Mouse (Mus musculus): ENCODE data around the gene Dok4. TPM values are rescaled to one million over a fixed set of nuclear protein-coding genes. Genes with fewer than 3 reads are reported as not detected.

The Dok4 gene
- polyA plus RNA-seq, 1 experiment from 2014 or later, result 103 TPM

DNA sequence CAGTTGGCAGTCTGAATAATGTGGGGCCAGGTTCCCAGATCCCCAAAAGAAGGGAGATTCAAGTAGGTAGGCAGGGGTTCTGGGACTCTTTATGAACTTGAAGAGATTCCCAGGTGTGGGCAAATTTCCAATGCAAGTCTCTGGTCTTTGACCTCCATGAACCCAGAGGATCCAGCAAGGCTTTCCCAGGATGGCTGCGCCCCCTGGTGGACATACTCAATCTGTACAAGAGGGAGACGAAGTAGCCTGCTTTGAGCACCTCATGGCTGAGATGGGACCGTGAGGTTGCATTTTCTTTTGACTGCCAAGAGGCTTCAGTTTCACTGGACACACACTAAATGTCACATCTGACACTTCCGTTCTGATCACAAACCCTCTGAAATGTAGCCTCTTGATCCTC, 32.7 kb upstream of the Dok4 start:
- Histone ChIP-seq H3K4me1 (replicated peaks) (peaks cover 36% of the 10 kb centered on the region), H3K27me3 (peaks cover 25% of the 10 kb centered on the region), H3K4me3 (no peak overlapping the region), H3K4me2 (no peak overlapping the region), H3K36me3 (no peaks in the 10 kb centered on the region), H3K9me3 (no peaks in the 10 kb centered on the region), H3K27ac (replicated peaks) (no peak overlapping the region), H3K9ac (no peak overlapping the region)
- ATAC-seq (ENCODE audit: low read depth), result no peak
- 8% methylated on average over 4 of the region's 4 CpGs for WGBS

DNA sequence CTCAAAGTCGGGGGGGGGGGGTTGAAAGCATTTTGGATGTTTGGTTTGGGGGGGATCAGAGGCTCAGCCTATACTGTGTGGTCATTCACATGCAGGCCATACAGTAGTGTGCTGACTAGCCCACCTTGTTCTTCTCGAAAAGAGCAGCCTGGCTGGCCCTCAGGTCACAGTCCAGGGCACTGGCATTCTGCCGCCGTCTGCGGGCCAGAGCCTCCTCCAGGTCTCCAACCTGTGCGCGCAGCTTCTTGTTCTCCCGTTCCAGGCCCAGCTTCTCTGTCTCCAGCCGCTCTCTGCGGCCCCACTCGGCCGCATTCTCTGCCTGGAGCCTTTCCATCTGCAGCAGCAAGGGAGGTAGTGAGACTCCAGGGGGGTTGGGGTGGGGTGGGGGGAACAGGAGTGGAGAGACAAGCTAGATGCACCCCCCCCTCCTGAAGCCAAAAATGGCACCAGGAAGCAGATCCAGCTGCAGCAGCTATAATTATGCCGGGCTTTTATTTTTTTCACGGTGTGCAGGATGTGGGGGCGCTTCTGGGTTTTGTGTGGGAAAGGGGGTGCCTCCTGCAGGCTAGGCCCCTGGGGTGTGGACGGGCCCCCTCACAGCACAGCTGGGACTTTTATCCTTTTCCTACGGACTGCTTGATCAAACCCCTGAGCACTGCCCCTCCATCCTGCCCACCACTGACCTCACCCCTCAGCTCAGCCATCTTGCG, 31.6 kb upstream of the Dok4 start:
- no peak overlapping the region for H3K27ac ChIP-seq (replicated peaks)
- peaks cover 34% of the 10 kb centered on the region for H3K4me1 ChIP-seq (replicated peaks)
- WGBS, result 86% methylated on average over 18 of the region's 18 CpGs
- no peak overlapping the region for H3K4me3 ChIP-seq
- peaks cover 15% of the 10 kb centered on the region for H3K27me3 ChIP-seq
- ATAC-seq (ENCODE audit: low read depth), result no peak
- H3K36me3 ChIP-seq, result no peaks in the 10 kb centered on the region
- H3K4me2 ChIP-seq, result no peak overlapping the region
- no peaks in the 10 kb centered on the region for H3K9me3 ChIP-seq
- no peak overlapping the region for H3K9ac ChIP-seq

DNA sequence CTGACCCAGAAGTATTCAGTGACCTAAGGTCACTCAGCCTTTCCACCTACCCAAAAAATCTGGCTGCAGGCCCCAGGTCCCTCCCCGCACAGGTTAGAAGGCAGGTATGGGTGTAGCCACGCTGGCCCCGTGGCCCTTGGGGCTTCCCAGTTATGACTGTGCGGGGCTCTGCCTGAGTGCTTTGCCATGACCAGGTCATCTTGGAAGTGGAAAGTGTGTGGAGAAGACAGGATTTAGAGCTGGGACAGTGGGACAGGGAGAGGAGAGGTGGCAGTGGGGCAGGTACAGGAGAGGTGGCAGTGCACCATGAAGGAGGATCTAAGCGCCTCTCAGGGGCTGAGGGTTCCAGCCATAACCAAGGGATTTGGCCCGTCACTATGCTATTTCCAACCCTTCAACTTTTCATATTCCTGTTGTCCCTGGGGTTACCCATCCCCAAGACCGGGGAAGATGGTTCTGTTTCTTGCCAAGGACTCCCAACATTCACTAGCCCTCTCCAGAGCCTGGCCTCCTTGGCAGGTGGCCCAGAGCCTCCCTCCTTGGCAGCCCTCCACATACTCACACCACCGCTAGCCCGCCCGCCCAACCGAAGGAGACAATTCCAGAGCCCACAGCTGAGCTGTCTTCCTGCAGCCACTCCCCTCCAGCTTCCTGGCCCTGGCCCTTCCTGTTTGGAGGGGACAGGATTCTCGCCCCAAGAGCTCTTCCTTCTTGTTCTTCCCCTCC, 28.5 kb upstream of the Dok4 start:
- H3K4me1 ChIP-seq (replicated peaks), result peaks cover 44% of the 10 kb centered on the region
- no peak overlapping the region for H3K9ac ChIP-seq
- H3K4me2 ChIP-seq, result no peak overlapping the region
- no peak overlapping the region for H3K4me3 ChIP-seq
- no peaks in the 10 kb centered on the region for H3K36me3 ChIP-seq
- 73% methylated on average over 12 of the region's 12 CpGs for WGBS
- H3K9me3 ChIP-seq, result no peaks in the 10 kb centered on the region
- no peaks in the 10 kb centered on the region for H3K27me3 ChIP-seq
- ATAC-seq (ENCODE audit: low read depth), result peak; percentile 57
- H3K27ac ChIP-seq (replicated peaks), result peak overlapping the region; percentile 34; the same call in 1 of the 2 replicates

DNA sequence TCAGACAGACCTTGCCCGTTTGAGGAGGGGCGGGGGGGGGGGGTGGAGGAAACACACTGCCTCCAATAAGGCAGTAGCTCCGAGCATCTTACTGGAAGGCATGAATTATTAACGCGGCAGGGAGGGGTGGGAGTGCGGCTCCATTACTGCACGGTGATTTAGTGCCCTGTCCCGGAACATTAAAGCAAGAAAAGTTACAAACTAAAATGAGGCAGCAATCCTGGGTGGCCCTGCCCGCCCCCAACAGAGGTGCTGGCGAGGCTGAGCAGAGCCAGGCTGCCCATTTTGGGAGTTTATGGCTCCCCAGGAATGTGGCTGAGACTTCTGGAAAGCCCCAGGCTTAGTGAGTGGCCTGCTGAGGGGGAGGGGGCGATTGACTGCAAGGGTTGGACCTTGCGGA, 27.6 kb upstream of the Dok4 start:
- peak; percentile 19; the same call in 1 of the 2 replicates for ATAC-seq (ENCODE audit: low read depth)
- Histone ChIP-seq H3K27ac (replicated peaks) (no peak overlapping the region), H3K4me2 (no peak overlapping the region), H3K4me1 (replicated peaks) (peaks cover 50% of the 10 kb centered on the region), H3K9ac (no peak overlapping the region), H3K9me3 (no peaks in the 10 kb centered on the region), H3K4me3 (no peak overlapping the region), H3K36me3 (no peaks in the 10 kb centered on the region), H3K27me3 (no peaks in the 10 kb centered on the region)
- 25% methylated on average over 12 of the region's 12 CpGs for WGBS

DNA sequence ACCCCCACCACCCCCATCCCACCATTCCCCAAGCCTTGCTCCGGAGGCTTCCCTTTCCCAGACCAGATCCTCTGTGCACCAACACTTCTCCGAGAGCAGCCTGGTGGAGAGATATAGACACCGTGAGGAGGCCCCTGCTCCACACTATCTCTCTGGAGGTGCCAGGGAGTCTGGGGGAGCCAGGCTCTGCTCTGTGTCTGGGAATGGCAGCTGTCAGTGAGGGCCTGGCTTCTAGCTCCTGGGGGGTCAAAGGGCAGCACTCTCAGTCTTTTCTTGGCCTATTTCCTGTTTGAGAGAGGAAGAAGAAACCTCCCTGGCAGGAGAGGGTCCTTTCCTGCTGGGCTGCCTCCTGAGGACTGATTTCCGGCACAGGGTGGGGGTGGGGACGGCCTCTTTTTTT, 24.9 kb upstream of the Dok4 start:
- H3K4me2 ChIP-seq, result no peak overlapping the region

DNA sequence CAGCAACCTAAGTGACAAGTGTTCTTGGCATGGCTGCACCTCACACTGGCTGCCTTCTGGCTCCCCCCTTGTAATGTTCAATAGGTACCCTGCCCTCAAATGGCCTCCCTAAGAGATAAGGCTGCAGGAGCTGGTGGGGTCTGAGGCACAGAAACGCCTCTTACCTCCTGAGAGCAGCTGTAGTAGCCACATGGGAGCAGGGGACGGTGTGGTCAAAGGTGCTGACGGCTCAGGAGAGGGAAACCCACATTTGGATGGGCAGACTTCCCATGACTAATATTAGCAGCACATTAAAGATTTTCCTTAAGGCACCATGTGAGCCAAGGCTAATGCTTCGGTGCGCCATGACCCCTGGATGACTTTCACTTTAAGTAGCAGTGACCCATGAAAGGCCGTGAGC, 24.5 kb upstream of the Dok4 start:
- peaks cover 46% of the 10 kb centered on the region for H3K4me1 ChIP-seq (replicated peaks)
- H3K4me2 ChIP-seq, result no peak overlapping the region
- 18% methylated on average over 6 of the region's 6 CpGs for WGBS
- no peaks in the 10 kb centered on the region for H3K9me3 ChIP-seq
- H3K36me3 ChIP-seq, result no peaks in the 10 kb centered on the region
- H3K4me3 ChIP-seq, result no peak overlapping the region
- H3K9ac ChIP-seq, result peak overlapping the region; percentile 45; the same call in 1 of the 2 replicates
- no peaks in the 10 kb centered on the region for H3K27me3 ChIP-seq
- H3K27ac ChIP-seq (replicated peaks), result no peak overlapping the region
- no peak for ATAC-seq (ENCODE audit: low read depth)

More for the DNA sequence above, 24.9 kb upstream of the Dok4 start:
- peaks cover 48% of the 10 kb centered on the region for H3K4me1 ChIP-seq (replicated peaks)
- H3K27ac ChIP-seq (replicated peaks), result peak overlapping the region; percentile 42
- WGBS, result 26% methylated on average over 5 of the region's 5 CpGs
- no peaks in the 10 kb centered on the region for H3K36me3 ChIP-seq
- peak overlapping the region; percentile 45; the same call in 1 of the 2 replicates for H3K9ac ChIP-seq
- H3K9me3 ChIP-seq, result no peaks in the 10 kb centered on the region
- no peaks in the 10 kb centered on the region for H3K27me3 ChIP-seq
- H3K4me3 ChIP-seq, result no peak overlapping the region
- no peak for ATAC-seq (ENCODE audit: low read depth)

DNA sequence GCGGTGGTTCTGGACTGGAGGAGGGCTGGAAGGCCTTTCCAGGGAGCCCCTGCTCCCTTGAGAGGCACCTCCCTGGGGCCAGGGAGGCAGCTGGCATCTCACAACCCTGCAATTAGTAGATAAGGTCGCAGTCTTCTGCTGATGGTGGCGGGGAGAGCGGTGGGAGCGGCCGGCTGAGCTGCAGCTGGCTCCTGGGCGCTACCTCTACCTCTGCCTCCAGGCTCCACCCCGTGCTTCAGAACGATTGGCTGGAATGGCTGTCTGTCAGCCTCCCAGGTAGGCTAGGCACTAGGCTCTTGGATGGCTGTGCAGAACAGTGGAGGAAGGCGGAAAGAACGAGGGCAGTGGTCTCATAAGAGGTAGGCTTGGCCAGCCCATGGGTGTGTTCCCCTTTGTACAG, 23.1 kb upstream of the Dok4 start:
- H3K9ac ChIP-seq, result 0 out of 2 replicates have a peak overlapping the region, but pooled peaks have one; percentile 12
- no peaks in the 10 kb centered on the region for H3K9me3 ChIP-seq
- ATAC-seq (ENCODE audit: low read depth), result 0 out of 2 replicates have a peak, but pooled peaks have one; percentile 13
- H3K36me3 ChIP-seq, result no peaks in the 10 kb centered on the region
- no peaks in the 10 kb centered on the region for H3K27me3 ChIP-seq
- H3K4me1 ChIP-seq (replicated peaks), result peaks cover 39% of the 10 kb centered on the region
- H3K4me2 ChIP-seq, result peak overlapping the region; percentile 21; the same call in 1 of the 2 replicates
- 15% methylated on average over 11 of the region's 11 CpGs for WGBS
- H3K27ac ChIP-seq (replicated peaks), result 0 out of 2 replicates have a peak overlapping the region, but pooled peaks have one; percentile 15
- H3K4me3 ChIP-seq, result no peak overlapping the region

DNA sequence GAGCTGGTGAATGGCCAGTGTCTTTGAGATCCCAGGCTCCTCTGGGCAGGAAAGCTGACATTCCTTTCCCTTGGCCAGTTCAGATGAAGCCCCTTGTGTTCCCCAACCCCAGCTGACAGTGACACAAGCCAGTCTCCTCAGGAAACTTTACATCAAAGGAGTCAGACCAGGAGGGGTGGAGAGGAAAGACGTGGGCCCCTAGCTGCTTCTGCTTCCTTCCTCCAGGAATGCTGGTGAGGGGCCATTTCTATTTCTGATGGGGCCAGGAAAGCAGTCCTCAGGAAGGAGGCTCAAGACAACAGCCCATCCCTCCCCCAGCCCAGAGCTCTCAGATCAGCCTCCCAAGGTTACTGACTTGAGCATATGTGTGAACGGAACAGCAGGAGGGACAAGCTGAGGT, 16.8 kb upstream of the Dok4 start:
- H3K4me1 ChIP-seq (replicated peaks), result peaks cover 6% of the 10 kb centered on the region
- no peaks in the 10 kb centered on the region for H3K9me3 ChIP-seq
- ATAC-seq (ENCODE audit: low read depth), result no peak
- no peak overlapping the region for H3K4me2 ChIP-seq
- no peak overlapping the region for H3K9ac ChIP-seq
- H3K36me3 ChIP-seq, result no peaks in the 10 kb centered on the region
- 54% methylated on average over 2 of the region's 2 CpGs for WGBS
- H3K27ac ChIP-seq (replicated peaks), result no peak overlapping the region
- H3K4me3 ChIP-seq, result no peak overlapping the region
- peaks cover 3% of the 10 kb centered on the region; the same call in 1 of the 2 replicates for H3K27me3 ChIP-seq

DNA sequence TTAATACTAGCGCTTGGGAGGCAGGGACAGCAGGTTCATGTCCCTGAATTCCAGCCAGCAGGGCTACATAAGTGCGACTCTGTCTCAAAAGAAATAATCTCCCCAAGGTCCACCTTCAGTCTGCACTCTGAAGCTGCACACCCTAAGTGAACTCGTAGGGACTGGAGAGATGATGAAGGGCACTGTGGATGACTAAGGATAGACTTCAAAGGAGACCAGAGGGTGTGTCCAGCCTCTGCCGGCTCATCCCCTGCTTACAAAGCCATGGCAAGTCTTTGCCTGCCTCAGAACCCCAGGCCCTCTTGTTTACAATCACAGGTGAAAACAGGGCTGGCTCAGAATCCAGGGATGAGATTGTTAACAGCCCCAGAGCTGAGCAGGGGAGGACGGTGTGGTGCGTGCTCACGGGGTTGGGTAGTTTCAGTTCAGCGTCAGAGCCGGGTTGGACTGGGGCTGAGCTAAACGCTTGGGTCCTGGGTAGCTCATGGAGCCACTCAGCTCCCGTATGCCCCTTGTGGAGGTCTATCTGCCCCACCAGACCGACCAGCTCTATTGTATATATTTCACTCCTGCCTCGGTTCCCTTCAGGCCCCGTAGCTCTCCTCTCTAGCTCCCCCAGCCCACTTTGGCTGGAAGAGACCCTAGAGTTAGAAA, 12.4 kb upstream of the Dok4 start:
- no peak overlapping the region for H3K27ac ChIP-seq (replicated peaks)
- H3K4me3 ChIP-seq, result no peak overlapping the region
- H3K4me2 ChIP-seq, result no peak overlapping the region
- no peaks in the 10 kb centered on the region for H3K9me3 ChIP-seq
- no peaks in the 10 kb centered on the region for H3K4me1 ChIP-seq (replicated peaks)
- no peaks in the 10 kb centered on the region for H3K36me3 ChIP-seq
- no peak for ATAC-seq (ENCODE audit: low read depth)
- no peak overlapping the region for H3K9ac ChIP-seq
- WGBS, result 42% methylated on average over 14 of the region's 14 CpGs
- H3K27me3 ChIP-seq, result peaks cover 3% of the 10 kb centered on the region; the same call in 1 of the 2 replicates

DNA sequence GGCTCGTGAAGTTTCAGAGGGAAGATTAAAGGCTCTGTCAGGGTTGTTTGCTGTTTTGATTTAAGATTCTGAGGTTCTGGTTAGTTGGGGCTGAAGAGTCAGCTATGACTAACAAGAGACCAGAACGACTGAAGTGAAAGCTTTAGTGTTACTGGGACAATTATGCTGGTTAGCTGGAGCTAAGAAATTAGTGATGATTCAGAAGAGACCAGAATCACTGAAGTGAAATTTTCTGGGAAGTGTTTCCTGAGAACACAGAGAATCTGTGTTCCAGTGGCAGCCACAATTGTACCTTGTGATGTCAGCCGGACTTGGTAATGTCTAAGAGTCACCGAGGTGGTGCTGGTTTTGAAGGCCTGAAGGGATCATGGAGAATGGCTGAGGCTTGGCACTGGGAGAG, 4.6 kb upstream of the Dok4 start:
- Histone ChIP-seq H3K4me2 (no peak overlapping the region), H3K9me3 (no peaks in the 10 kb centered on the region), H3K4me1 (replicated peaks) (peaks cover 8% of the 10 kb centered on the region), H3K27ac (replicated peaks) (no peak overlapping the region), H3K4me3 (no peak overlapping the region), H3K9ac (no peak overlapping the region), H3K27me3 (no peaks in the 10 kb centered on the region), H3K36me3 (no peaks in the 10 kb centered on the region)
- ATAC-seq (ENCODE audit: low read depth), result no peak
- 87% methylated on average over 4 of the region's 4 CpGs for whole genome bisulfite sequencing

DNA sequence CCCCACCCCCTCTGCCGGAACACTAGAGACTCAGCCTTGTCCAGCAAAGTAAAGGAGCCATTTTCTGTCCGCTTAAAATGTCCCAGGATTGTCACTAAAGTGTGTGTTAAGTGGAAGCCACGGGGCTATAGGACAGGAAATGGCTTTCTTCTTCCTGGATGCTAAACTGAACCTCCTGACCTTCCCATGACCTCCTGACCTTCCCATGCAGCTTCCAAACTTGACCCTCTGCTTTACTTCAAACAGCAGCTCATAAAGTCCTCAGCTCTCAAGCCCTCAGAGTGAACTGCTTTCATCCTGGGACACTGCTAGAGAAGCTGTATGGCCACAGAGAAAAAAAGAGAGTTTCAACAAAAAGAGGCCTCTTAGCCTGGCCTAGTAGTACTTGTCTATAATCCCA, 690 bp upstream of the Dok4 start:
- Histone ChIP-seq H3K4me1 (replicated peaks) (peaks cover 41% of the 10 kb centered on the region), H3K9me3 (no peaks in the 10 kb centered on the region), H3K27me3 (peaks cover 23% of the 10 kb centered on the region), H3K36me3 (no peaks in the 10 kb centered on the region), H3K27ac (replicated peaks) (no peak overlapping the region), H3K4me2 (no peak overlapping the region; the same call in 1 of the 2 replicates), H3K9ac (no peak overlapping the region), H3K4me3 (no peak overlapping the region)
- 41% methylated on average over 3 of the region's 3 CpGs for WGBS
- ATAC-seq (ENCODE audit: low read depth), result no peak

DNA sequence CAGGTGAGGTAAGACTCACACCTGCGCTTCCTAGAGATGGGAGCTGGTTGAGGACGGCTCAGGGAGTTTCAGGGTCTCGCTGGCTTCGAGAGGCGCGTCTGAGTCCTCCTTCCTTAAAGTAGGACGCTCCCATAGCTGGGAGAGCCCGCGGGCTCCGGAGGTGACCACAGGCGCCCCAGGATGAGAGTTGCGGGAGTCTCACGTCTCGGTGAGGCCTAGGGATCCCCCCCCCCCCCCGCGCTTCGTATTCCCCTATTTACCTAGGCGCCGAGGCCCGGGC, 319 bp downstream of the Dok4 start:
- Histone ChIP-seq H3K9me3 (no peaks in the 10 kb centered on the region), H3K36me3 (no peaks in the 10 kb centered on the region), H3K27ac (replicated peaks) (peak overlapping the region; percentile 63; the same call in 1 of the 2 replicates), H3K27me3 (peaks cover 23% of the 10 kb centered on the region), H3K4me1 (replicated peaks) (peaks cover 48% of the 10 kb centered on the region), H3K9ac (peak overlapping the region; percentile 77), H3K4me3 (peak overlapping the region; percentile 57), H3K4me2 (peak overlapping the region; percentile 94)
- peak; percentile 3; the same call in 1 of the 2 replicates for ATAC-seq (ENCODE audit: low read depth)
- WGBS, result 1% methylated on average over 17 of the region's 20 CpGs

Data from neural tube, embryonic 13.5 days (tissue).